Mouse (Mus musculus) embryonic facial prominence, embryonic 12.5 days (tissue): ENCODE measurements around the gene Iqsec1. TPM values are rescaled to one million over a fixed set of nuclear protein-coding genes. Genes with fewer than 3 reads are reported as not detected.

Source experiments
- ATAC-seq: fragments of 200-750 bp; cut with Nextera tagmentation; 2 replicates; pipeline ENCODE4 v1.8.0; 2017; ENCODE audit not compliant: insufficient number of reproducible peaks, insufficient read depth, low FRiP score, low TSS enrichment
- H3K27ac ChIP-seq: fragments of 300-500 bp; sonication (generic); 2 replicates; pipeline ENCODE4 v1.5.1; 2016; ENCODE audit warnings: mild to moderate bottlenecking
- H3K27me3 ChIP-seq: fragments of 300-500 bp; sonication (generic); 2 replicates; pipeline ENCODE4 v1.6.1; 2016; ENCODE audit warnings: mild to moderate bottlenecking, moderate library complexity
- H3K36me3 ChIP-seq: fragments of 300-500 bp; sonication (generic); 2 replicates; pipeline ENCODE4 v1.6.1; 2016; ENCODE audit warnings: mild to moderate bottlenecking
- H3K4me1 ChIP-seq: fragments of 300-500 bp; sonication (generic); 2 replicates; pipeline ENCODE4 v1.6.1; 2016
- H3K4me2 ChIP-seq: fragments of 300-500 bp; sonication (generic); replicated peaks from 2 replicates; pipeline ENCODE4 v1.6.1; 2016; ENCODE audit warnings: mild to moderate bottlenecking, moderate library complexity
- H3K4me3 ChIP-seq: fragments of 300-500 bp; sonication (generic); 2 replicates; pipeline ENCODE4 v1.5.1; 2016; ENCODE audit warnings: mild to moderate bottlenecking
- H3K9ac ChIP-seq: fragments of 300-500 bp; sonication (generic); 2 replicates; pipeline ENCODE4 v1.6.1; 2016; ENCODE audit warnings: mild to moderate bottlenecking, moderate library complexity
- H3K9me3 ChIP-seq: fragments of 300-500 bp; sonication (generic); 2 replicates; pipeline ENCODE4 v1.6.1; 2016; ENCODE audit warnings: mild to moderate bottlenecking, moderate library complexity
- WGBS: fragments of 180-500 bp; shearing (Covaris S2); methylation state at CpG from one replicate; pipeline ENCODE4 v1.1.7; 2016; 5-methylcytosine and 5-hydroxymethylcytosine counted together
- polyA plus RNA-seq: library from polyadenylated mRNA; unstranded; fragments of >200 nt; fragmentation: Nextera tagmentation; extraction: Ambion mirVana; gene quantifications from 2 replicates; pipeline ENCODE4 v1.2.1, GENCODE M21; 2016

The Iqsec1 gene
- polyA plus RNA-seq = 11.0 and 11.7 TPM in 2 replicates

DNA sequence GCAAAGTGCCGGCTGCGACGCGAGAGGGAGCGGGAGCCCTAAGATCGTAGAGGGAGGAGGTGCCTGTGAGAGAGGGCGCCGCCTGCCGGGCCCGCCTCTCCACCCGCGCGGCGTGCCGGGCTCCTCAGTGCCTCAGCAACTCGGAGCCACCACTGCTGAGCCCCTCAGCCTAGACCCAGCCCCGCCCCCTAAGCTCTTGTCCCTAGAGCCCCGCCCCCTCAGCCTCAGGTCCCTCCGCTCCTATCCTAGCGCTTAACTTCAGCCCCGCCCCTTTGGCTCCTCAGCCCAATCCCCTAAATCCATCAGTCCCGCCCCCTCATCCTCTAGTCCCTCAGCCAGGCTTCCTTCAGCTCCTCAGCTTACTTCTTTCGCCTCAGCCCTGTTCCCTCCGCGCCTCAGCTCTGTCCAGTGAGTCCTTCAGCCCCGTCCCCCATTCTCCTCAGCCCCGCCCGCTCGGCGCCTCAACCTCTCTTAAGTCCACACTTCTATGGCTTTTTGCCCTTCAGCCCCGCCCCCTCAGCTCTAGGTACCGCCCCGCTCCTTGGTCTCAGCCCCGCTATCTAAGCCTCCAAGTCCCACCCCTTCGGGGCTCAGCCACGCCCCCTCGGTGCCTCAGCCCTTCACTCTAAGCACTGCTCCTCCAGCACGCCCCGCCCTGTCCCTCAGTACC, at the start of gene Iqsec1:
Iqsec1 (minus strand) TSS at position 38 of the 670 bp plus-strand sequence.
- Histone ChIP-seq H3K9ac (peak within 1 kb of the TSS; percentile 69), H3K27me3 (peaks cover 15% of the 10 kb centered on the region; the same call in 1 of the 2 replicates), H3K4me3 (peak within 1 kb of the TSS; percentile 66), H3K36me3 (no peaks in the 10 kb centered on the region), H3K4me1 (peaks cover 15% of the 10 kb centered on the region), H3K4me2 (peak within 1 kb of the TSS; percentile 81), H3K27ac (0 out of 2 replicates have a peak within 1 kb of the TSS, but pooled peaks have one; percentile 60), H3K9me3 (0 out of 2 replicates have a peak, but pooled peaks cover 8% of the 10 kb centered on the region)
- peak; percentile 95 for ATAC-seq
- 3% methylated on average over 24 of the region's 39 CpGs for WGBS

DNA sequence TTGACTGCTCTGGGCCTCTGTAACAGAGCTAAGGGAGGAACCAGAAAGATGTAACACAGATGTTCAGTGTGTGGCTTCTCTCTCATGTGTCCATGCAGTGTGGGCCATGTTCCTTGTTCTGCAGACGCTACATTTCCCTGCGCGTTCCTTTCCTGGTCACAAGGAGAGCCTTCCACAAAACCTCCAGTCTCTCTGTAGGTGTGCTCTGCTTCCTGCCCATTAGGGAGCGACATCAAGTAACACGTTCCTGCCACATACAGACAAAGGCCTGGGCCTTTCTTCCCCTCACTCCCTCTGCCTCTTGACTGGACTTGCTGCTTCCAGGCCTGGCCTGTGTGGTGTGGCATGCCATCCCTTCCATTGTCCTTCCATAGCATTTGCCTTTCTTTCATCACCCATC, 39.8 kb upstream of the Iqsec1 start:
- Histone ChIP-seq H3K9me3 (no peaks in the 10 kb centered on the region), H3K4me3 (no peak overlapping the region), H3K36me3 (no peaks in the 10 kb centered on the region), H3K4me1 (0 out of 2 replicates have a peak, but pooled peaks cover 3% of the 10 kb centered on the region), H3K27ac (no peak overlapping the region), H3K4me2 (no peak overlapping the region), H3K27me3 (no peaks in the 10 kb centered on the region), H3K9ac (no peak overlapping the region)
- WGBS = 75% methylated on average over 5 of the region's 5 CpGs
- no peak for ATAC-seq

DNA sequence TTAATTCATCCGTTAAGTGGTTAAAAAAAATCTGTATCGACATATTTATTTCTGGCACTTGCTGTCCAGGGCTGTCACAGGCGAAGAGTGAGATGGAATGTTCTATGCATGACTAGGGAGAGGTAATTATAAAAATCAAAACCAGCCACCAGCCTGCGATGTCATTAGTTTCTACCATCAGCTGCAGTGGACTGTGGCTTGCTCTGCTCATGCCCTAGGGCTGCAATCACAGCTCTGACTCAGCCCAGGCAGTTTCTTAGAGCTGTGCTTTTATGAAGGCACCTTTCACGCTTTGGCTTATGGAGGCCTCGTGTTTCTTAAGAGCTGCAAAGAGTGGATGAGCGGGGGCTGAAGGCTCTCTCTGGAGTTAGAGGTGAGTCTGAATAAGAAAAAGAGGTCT, 32.3 kb upstream of the Iqsec1 start:
- peaks cover 9% of the 10 kb centered on the region for H3K4me1 ChIP-seq
- H3K4me2 ChIP-seq = no peak overlapping the region
- WGBS = 40% methylated on average over 7 of the region's 7 CpGs
- no peak overlapping the region for H3K9ac ChIP-seq
- H3K27me3 ChIP-seq = no peaks in the 10 kb centered on the region
- no peak overlapping the region for H3K4me3 ChIP-seq
- ATAC-seq = no peak
- H3K27ac ChIP-seq = no peak overlapping the region
- no peaks in the 10 kb centered on the region for H3K9me3 ChIP-seq
- H3K36me3 ChIP-seq = no peaks in the 10 kb centered on the region

- Histone ChIP-seq H3K27ac (no peak overlapping the region), H3K9ac (no peak overlapping the region), H3K4me1 (peaks cover 6% of the 10 kb centered on the region), H3K27me3 (no peaks in the 10 kb centered on the region), H3K9me3 (no peaks in the 10 kb centered on the region), H3K36me3 (no peaks in the 10 kb centered on the region), H3K4me3 (no peak overlapping the region), H3K4me2 (no peak overlapping the region)
- no peak for ATAC-seq
- 77% methylated on average over 7 of the region's 7 CpGs for WGBS
These were observed 28.2 kb upstream of the Iqsec1 start for GRCm38 (mm10) chr6:91016600-91017230.

DNA sequence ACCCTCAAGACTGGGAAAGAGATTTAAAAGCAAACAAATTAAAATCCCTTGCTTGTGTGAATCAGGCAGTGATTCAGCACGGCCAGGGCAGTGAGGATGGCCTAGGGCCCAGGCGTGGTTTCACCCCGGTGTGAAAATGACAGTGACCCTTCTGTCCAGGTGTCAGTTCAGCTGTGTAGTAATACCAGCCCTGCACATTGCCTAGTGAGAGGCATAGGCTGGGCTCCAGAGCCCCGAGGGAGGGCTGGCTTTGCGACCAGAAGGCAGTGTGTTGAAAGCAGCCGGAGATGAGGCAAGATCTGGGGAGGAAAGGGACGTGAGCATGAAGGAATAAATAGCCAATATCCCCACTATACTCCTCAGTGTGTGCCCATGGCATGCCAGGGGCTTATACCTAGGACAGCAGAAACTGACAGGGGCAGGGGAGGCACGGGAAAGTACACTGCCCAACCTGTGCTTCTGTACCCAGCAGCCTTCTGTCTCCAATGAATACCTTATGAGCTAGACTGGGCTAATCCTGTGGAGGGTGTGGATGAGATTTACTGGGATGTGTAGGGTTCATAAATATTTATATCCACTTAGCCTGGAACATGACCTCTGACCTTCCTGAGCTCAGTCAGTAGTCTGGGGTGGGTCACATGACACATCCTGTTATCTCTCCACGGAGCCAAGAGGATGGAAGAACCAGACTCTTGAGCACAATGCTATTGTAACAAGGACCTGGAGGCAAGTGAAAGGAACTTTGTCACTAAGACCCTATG, 25.9 kb upstream of the Iqsec1 start:
- Histone ChIP-seq H3K9ac (no peak overlapping the region), H3K4me1 (no peaks in the 10 kb centered on the region), H3K4me2 (no peak overlapping the region), H3K4me3 (no peak overlapping the region), H3K27ac (no peak overlapping the region), H3K9me3 (no peaks in the 10 kb centered on the region), H3K36me3 (no peaks in the 10 kb centered on the region), H3K27me3 (no peaks in the 10 kb centered on the region)
- WGBS = 63% methylated on average over 9 of the region's 9 CpGs
- no peak for ATAC-seq

DNA sequence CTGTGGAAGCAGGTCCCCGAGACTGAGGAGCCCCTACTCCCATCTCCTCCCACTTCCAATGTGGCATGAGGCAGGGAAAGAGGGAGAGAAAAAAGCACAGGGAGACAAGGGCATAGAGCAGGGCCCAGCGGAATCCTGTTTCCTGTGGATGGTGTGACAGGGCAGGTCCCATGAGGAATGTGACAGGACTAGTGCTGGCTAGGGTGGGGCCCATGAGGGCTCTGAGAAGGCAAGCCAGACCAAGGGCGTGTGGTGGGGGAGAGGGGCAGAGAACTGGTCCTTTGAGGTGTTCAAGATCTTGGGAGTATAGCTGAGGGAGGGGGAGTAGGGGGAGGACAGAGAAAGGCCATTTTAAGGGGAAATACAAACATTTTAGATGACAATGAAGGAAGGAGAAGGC, 24.0 kb upstream of the Iqsec1 start:
- Histone ChIP-seq H3K9me3 (no peaks in the 10 kb centered on the region), H3K4me3 (no peak overlapping the region), H3K4me2 (no peak overlapping the region), H3K4me1 (no peaks in the 10 kb centered on the region), H3K36me3 (no peaks in the 10 kb centered on the region), H3K9ac (no peak overlapping the region), H3K27me3 (no peaks in the 10 kb centered on the region), H3K27ac (no peak overlapping the region)
- ATAC-seq = no peak
- 68% methylated on average over 3 of the region's 3 CpGs for WGBS

DNA sequence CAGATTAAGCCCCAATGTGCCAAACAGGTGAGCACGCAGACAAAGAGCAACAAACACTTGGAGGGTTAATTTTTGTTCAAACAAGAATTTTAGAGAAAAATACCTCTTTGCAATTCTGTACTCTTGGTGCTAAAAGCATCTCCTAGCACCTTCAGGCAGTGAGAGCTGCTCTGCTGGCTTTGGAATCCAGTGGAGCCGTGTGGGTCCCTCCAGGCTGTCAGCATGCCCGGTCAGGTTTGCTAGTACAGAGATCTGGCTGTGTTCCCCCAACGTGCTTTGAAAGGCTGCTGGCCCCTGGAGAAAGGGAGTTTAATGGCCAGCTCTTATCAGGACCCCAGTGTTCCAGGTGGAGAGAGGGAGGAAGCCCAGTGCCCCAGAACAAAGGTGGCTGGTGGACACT, 23.1 kb upstream of the Iqsec1 start:
- no peak for ATAC-seq
- Histone ChIP-seq H3K9me3 (no peaks in the 10 kb centered on the region), H3K27me3 (no peaks in the 10 kb centered on the region), H3K36me3 (no peaks in the 10 kb centered on the region), H3K4me1 (no peaks in the 10 kb centered on the region), H3K4me2 (no peak overlapping the region), H3K27ac (no peak overlapping the region), H3K4me3 (no peak overlapping the region), H3K9ac (no peak overlapping the region)
- WGBS = 56% methylated on average over 4 of the region's 4 CpGs

DNA sequence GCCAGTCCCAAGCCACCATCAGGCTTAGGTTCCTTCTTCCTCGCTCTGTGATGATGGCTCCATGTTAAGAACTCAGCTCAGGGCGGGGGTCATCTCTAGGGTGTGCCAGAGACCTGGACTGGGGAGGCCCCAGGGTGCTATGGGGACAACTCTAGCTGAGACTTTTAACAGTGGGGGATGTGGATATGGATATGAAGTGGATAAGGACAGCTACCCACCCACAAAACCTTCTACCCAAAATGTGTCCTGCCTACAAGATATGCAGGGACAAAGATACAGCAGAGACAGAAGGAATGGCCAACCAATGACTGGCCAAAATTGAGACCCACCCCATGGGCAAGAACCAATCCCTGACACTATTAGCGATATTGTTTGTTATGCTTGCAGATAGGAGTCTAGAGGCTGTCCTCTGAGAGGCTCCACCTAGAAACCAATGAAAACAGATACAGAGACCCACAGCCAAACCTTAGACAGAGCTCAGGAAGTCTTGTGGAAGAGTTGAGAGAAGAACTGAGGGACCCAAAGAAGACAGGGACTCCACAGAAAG, 19.9 kb upstream of the Iqsec1 start:
- H3K4me2 ChIP-seq = no peak overlapping the region
- ATAC-seq = no peak
- no peaks in the 10 kb centered on the region for H3K9me3 ChIP-seq
- no peak overlapping the region for H3K9ac ChIP-seq
- no peak overlapping the region for H3K27ac ChIP-seq
- WGBS = 85% methylated on average over 3 of the region's 3 CpGs
- H3K27me3 ChIP-seq = no peaks in the 10 kb centered on the region
- H3K4me3 ChIP-seq = no peak overlapping the region
- H3K4me1 ChIP-seq = no peaks in the 10 kb centered on the region
- H3K36me3 ChIP-seq = no peaks in the 10 kb centered on the region

DNA sequence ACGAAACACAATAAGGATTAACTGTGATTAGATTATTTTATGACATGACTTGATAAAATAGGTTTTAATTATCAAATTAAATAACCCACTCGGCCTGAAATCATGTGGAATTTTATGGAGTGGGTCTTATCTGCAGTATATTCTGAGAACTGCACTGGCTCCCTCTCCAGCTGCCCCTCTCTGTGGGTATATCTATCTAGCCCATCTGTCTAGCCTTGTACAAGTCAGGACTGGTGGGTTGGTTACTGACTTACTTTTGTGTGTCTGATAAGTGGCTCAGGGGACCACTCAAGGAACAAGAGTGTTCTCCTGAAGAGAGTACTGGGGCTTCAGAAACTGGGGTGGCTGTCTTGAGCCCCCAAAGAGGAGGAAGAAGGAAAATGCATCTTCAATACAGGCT, 18.7 kb upstream of the Iqsec1 start:
- Histone ChIP-seq H3K4me3 (no peak overlapping the region), H3K27me3 (no peaks in the 10 kb centered on the region), H3K27ac (no peak overlapping the region), H3K9me3 (no peaks in the 10 kb centered on the region), H3K4me2 (no peak overlapping the region), H3K36me3 (no peaks in the 10 kb centered on the region), H3K4me1 (no peaks in the 10 kb centered on the region), H3K9ac (no peak overlapping the region)
- 68% methylated on average over 2 of the region's 2 CpGs for WGBS
- ATAC-seq = no peak

DNA sequence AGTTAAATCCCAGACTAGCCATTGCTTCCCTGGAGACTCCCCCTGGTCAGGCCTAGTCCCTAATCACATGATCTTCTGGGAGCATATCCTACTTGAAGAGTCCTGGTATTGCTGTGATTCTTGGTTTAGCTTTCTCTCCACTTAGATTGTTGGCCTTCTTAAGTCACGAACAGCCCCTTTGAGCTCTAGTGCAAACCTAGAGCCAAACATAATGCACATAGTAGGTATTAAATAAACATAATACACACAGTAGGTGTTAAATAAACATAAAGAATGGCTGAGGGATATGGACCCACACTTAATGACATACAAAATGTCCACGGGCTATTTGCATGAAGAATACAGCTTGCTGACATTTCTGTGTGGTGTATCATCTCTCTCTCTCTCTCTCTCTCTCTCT, 15.7 kb upstream of the Iqsec1 start:
- Histone ChIP-seq H3K4me2 (no peak overlapping the region), H3K27ac (no peak overlapping the region), H3K4me3 (no peak overlapping the region), H3K9me3 (no peaks in the 10 kb centered on the region), H3K9ac (no peak overlapping the region), H3K36me3 (no peaks in the 10 kb centered on the region), H3K27me3 (peaks cover 16% of the 10 kb centered on the region), H3K4me1 (peaks cover 8% of the 10 kb centered on the region)
- WGBS = 91% methylated on average over 2 of the region's 2 CpGs
- no peak for ATAC-seq

DNA sequence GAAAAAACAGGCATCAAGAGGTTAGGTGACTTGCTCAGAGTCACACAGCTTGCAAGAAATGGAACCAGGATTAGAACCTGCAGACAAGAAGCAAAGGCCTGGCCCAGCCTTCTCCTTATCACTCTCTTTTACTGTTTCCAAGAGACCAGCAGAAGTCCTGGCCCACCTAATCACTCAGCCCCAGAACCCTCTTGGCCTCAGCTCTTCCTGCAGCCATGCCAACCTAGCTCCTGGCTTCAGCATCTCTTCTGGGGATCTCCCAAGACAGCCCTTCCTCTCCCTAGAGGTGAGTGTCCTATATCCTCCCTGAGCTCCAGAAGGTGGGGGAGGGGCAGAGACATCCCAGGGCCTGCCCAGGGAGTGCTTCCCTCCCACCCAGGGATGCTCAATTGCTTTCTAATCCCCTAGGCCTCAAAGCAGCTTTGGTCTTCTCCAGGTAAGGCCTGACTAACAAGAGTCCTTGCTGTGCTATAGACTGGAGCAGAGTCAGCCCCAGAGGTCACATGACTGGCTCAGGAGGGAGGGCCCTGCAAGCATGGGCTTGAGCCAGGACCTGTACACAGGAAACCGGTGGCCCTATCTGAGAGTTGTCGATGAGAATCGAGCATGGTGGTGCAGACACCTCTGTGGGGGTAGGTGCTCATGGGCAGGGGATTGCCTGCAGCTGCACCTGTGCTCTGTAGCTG, 15.0 kb upstream of the Iqsec1 start:
- H3K4me3 ChIP-seq = no peak overlapping the region
- no peaks in the 10 kb centered on the region for H3K36me3 ChIP-seq
- no peaks in the 10 kb centered on the region for H3K9me3 ChIP-seq
- H3K4me1 ChIP-seq = peaks cover 8% of the 10 kb centered on the region
- H3K4me2 ChIP-seq = no peak overlapping the region
- WGBS = 14% methylated on average over 3 of the region's 3 CpGs
- ATAC-seq = peak; percentile 37
- H3K9ac ChIP-seq = no peak overlapping the region
- H3K27ac ChIP-seq = no peak overlapping the region
- peaks cover 16% of the 10 kb centered on the region for H3K27me3 ChIP-seq
